ENCODE assay signal across 12 mouse cellular contexts in the genomic region with DNA sequence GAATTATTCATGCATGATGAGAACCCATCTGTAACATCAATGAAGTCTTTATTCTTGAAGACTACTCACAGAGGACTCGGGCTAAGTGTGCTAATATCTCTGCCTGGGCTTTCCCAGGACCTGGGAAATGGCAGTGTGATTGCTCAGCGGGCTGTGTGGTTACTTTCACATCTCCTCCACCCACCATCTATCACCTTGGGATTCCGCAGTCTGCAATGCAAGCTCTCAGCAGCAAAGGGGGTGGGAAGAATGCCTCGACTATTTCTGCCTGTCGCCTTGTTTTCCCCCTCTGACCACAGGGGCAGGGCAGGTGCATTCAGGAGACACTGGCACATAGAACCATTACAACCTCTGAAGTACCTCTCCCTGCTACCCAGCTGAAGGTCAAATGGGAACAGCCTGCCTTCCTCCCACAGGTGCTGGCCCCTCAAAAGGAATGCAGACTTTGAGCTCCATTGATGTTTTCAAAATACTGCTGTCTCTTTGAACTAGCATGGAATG.
DNase-seq lines count a peak whose midpoint lies in the region; ATAC-seq and TF ChIP-seq lines count a peak whose summit lies in the region.
"Had no signal": no experiment of that assay in that cellular context is flagged by ENCODE, and none has a peak within 500 bp of the region (broad histone marks: within the 10 kb centered on the region; RNA-seq: fewer than 3 reads in every experiment).

No protein-coding gene starts in this region.

- no peak overlapping the region for H3K9ac ChIP-seq in forebrain, embryonic 13.5 days
- no peak overlapping the region for H3K9ac ChIP-seq in forebrain, embryonic 16.5 days (replicated peaks; ENCODE audit: low read depth, low read length)

- no peak for TF ChIP-seq POLR2A in thymus, adult 2 months (IDR thresholded peaks at IDR 0.05; ENCODE audit: control insufficient read depth, extremely low read depth, insufficient read depth, low read length, poor library complexity)

- H3K4me2 ChIP-seq in forebrain, embryonic 13.5 days: no peak overlapping the region
- no peak overlapping the region for H3K4me2 ChIP-seq in forebrain, embryonic 16.5 days (ENCODE audit: low read length)

- no peak for DNase-seq in thymus, adult 2 months
- no peak for DNase-seq in thymus, postnatal 4 days
- DNase-seq in kidney, postnatal 10 days: peak; percentile 43
- DNase-seq in gastrocnemius, adult 2 months: no peak
- no peak for DNase-seq in heart, postnatal 4 days
- no peak for DNase-seq in spleen, postnatal 4 days (ENCODE audit: low spot score in 2 of 2)
- DNase-seq: B cell, adult 2 months; cerebellum, adult 11-12 months; heart, postnatal 36 days had no signal

- peaks cover 15% of the 10 kb centered on the region; the same call in 1 of the 2 replicates for H3K36me3 ChIP-seq in forebrain, embryonic 13.5 days (ENCODE audit: poor library complexity, severe bottlenecking)
- no peaks in the 10 kb centered on the region for H3K36me3 ChIP-seq in forebrain, embryonic 16.5 days (ENCODE audit: control insufficient read depth, insufficient read depth)
- H3K36me3 ChIP-seq in thymus, adult 2 months (ENCODE audit: control insufficient read depth, insufficient read depth, low read length): peaks cover 12% of the 10 kb centered on the region; the same call in 1 of the 2 replicates

- ATAC-seq in forebrain, embryonic 13.5 days: no peak
- ATAC-seq in forebrain, embryonic 16.5 days: no peak

- no peaks in the 10 kb centered on the region for H3K27me3 ChIP-seq in forebrain, embryonic 13.5 days
- H3K27me3 ChIP-seq in forebrain, embryonic 16.5 days (replicated peaks; ENCODE audit: control insufficient read depth, insufficient read depth, low read length): no peaks in the 10 kb centered on the region
- no peaks in the 10 kb centered on the region for H3K27me3 ChIP-seq in thymus, adult 2 months (ENCODE audit: control insufficient read depth, insufficient read depth, low read length)

- H3K4me1 ChIP-seq in forebrain, embryonic 13.5 days: peaks cover 53% of the 10 kb centered on the region
- peaks cover 20% of the 10 kb centered on the region for H3K4me1 ChIP-seq in forebrain, embryonic 16.5 days (replicated peaks; ENCODE audit: control insufficient read depth, insufficient read depth, low read length)
- peaks cover 17% of the 10 kb centered on the region for H3K4me1 ChIP-seq in thymus, adult 2 months (replicated peaks; ENCODE audit: control insufficient read depth, insufficient read depth, low read length)

- 17% methylated on average over 5 of the region's 5 CpGs for WGBS in forebrain, embryonic 13.5 days
- WGBS in forebrain, embryonic 16.5 days: 7% methylated on average over 5 of the region's 5 CpGs
- WGBS in thymus, adult 2 months: 79% methylated on average over 5 of the region's 5 CpGs

- H3K4me3 ChIP-seq in forebrain, embryonic 13.5 days: no peak overlapping the region
- H3K4me3 ChIP-seq in forebrain, embryonic 16.5 days (replicated peaks; ENCODE audit: low read length): no peak overlapping the region
- no peak overlapping the region for H3K4me3 ChIP-seq in thymus, adult 2 months (ENCODE audit: control insufficient read depth, insufficient read depth, low read length)
- no peak overlapping the region for H3K4me3 ChIP-seq in gastrocnemius, adult 2 months
- H3K4me3 ChIP-seq: megakaryocyte, embryonic 14.5 days had no signal

- H3K27ac ChIP-seq in forebrain, embryonic 13.5 days: peak overlapping the region; percentile 38; the same call in 1 of the 2 replicates
- H3K27ac ChIP-seq in forebrain, embryonic 16.5 days (ENCODE audit: low read length): no peak overlapping the region
- H3K27ac ChIP-seq in thymus, adult 2 months (ENCODE audit: control insufficient read depth, insufficient read depth, low read length): peak overlapping the region; percentile 15; the same call in 1 of the 2 replicates
- H3K27ac ChIP-seq in gastrocnemius, adult 2 months: no peak overlapping the region

- intact Hi-C loops in gastrocnemius, adult 2 months (cut with DNase I): no loop called here

- H3K9me3 ChIP-seq in forebrain, embryonic 13.5 days (replicated peaks): no peaks in the 10 kb centered on the region
- no peaks in the 10 kb centered on the region for H3K9me3 ChIP-seq in forebrain, embryonic 16.5 days (ENCODE audit: control insufficient read depth, low read length)
- H3K9me3 ChIP-seq: megakaryocyte, embryonic 14.5 days had no signal

- TF ChIP-seq CTCF in thymus, adult 2 months (IDR thresholded peaks at IDR 0.05; ENCODE audit: borderline replicate concordance, control insufficient read depth, extremely low read depth, insufficient read depth, low read length, poor library complexity): no peak
- TF ChIP-seq CTCF in gastrocnemius, adult 2 months (IDR thresholded peaks at IDR 0.05): no peak

Comparison
In these comparisons a context has a peak if more than half of its experiments do, and no peak if none do; other contexts are left out.
1. H3K27ac ChIP-seq: peak in forebrain, embryonic 13.5 days (single experiment) and thymus, adult 2 months (single experiment); none in forebrain, embryonic 16.5 days (single experiment) and gastrocnemius, adult 2 months (single experiment).